Mouse (Mus musculus): Measurements from ENCODE around the gene Nrd1.

DNA sequence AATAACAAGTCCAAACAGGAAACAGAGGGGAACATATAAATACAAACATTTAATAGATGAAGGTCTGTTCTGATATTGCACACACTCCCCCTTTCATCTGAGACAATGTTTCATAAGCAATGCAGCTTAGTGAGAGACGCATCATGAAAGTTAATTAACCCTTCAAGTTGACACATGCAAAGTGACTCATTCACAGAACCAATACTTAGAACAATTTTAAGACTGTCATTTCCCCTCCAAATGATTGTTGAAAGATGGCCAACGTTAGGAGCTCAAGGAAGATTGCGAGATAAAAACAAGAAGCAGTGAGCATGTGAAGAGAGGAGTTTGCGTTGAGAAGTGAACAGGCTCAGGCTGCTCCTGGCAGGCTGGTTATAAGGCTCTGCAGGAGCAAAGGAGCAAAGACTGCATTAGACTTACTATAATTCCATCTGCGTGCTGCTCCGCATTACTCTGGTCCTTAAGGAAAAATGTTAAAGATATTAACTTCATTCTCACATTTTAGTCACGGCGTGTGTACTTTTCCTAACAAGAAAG, 90.9 kb downstream of the Nrd1 start:
- TF ChIP-seq CTCF (IDR thresholded peaks at IDR 0.05; ENCODE audit: low read depth) (no peak), EP300 (optimal IDR thresholded peaks at IDR 0.05) (no peak)

Data from stomach, postnatal 0 days (tissue).